Mouse (Mus musculus): ENCODE data around the gene Clmp.

GRCm38 (mm10) chr9:40834569-40834968 is 148.8 kb downstream of the Clmp start:
- peak; percentile 89 for TF ChIP-seq CTCF (IDR thresholded peaks at IDR 0.05; ENCODE audit: low read depth, low read length)
- TF ChIP-seq EP300 (IDR thresholded peaks at IDR 0.05; ENCODE audit: insufficient read depth, low read depth, low read length): no peak

All from ES-Bruce4 (cell line).